In the genomic region with DNA sequence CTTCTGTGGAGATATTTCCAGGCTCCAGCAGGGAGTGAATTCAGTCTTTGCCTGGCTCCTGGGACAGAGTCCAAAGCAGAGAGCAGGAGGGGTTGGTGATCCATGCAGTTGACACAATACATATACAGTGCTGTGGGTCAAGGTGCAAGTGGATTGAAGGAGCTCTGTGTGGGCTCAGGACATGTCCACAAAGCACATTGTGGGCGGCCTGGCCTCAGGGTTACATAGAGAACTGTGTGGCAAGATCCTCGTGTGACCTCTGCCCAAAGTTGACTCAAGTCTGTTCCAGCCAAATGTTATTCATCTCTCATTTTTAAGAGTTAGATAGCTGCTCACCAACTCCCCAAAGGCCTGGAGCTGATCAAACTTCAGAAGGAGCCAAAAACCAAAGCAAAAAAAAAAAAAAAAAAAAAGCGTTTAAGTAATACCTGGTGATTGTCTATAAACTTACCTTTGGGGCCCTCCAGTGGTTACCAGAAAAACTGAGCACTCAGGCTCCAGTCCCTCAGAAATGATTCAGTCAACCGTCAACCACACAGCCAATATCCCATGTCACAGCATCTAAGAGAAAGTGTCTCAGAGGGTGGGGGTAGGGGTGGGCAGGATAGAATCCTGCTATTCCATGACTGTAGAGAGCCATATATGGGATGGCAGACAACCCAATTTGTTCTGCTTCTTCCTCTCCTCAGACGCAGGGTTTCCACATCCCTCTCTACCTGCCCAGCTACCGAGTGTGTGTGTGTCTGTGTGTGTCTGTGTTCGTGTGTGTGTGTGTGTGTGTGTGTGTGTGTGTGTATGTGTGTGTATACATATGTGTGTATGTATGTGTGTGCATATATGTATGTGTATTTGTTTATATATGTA, we compare ENCODE assay signal across 10 mouse cellular contexts.
DNase-seq lines count a peak whose midpoint lies in the region; ATAC-seq and TF ChIP-seq lines count a peak whose summit lies in the region.
"Had no signal": no experiment of that assay in that cellular context is flagged by ENCODE, and none has a peak within 500 bp of the region (broad histone marks: within the 10 kb centered on the region; RNA-seq: fewer than 3 reads in every experiment).

No protein-coding gene starts in this region.

- no peak overlapping the region for H3K9ac ChIP-seq in hindbrain, embryonic 13.5 days
- no peak overlapping the region for H3K9ac ChIP-seq in hindbrain, embryonic 11.5 days (ENCODE audit: low read depth, low read length)
- no peak overlapping the region for H3K9ac ChIP-seq in ES-E14 (ENCODE audit: insufficient read depth, low read depth, low read length, poor library complexity, severe bottlenecking)
- no peak overlapping the region for H3K9ac ChIP-seq in embryonic facial prominence, embryonic 14.5 days (ENCODE audit: low read depth, low read length)
- no peak overlapping the region for H3K9ac ChIP-seq in liver, postnatal 0 days (replicated peaks)
- H3K9ac ChIP-seq: limb, embryonic 13.5 days had no signal

- in situ Hi-C loops in ES-E14 (cut with MboI; ENCODE audit: low sequenced_read_pairs in 2 of 2, unreplicated experiment in 2 of 2), result no loop called here

- H3K4me3 ChIP-seq in hindbrain, embryonic 13.5 days, result no peak overlapping the region
- no peak overlapping the region for H3K4me3 ChIP-seq in hindbrain, embryonic 11.5 days (ENCODE audit: low read depth, low read length)
- no peak overlapping the region for H3K4me3 ChIP-seq in ES-E14 (ENCODE audit: insufficient read depth in 1 of 2, low read depth in 1 of 2, low read length in 2 of 2, poor library complexity in 1 of 2, severe bottlenecking in 1 of 2)
- no peak overlapping the region for H3K4me3 ChIP-seq in embryonic facial prominence, embryonic 14.5 days (ENCODE audit: low read depth, low read length)
- no peak overlapping the region for H3K4me3 ChIP-seq in liver, postnatal 0 days (ENCODE audit: low read depth, low read length)
- H3K4me3 ChIP-seq: limb, embryonic 13.5 days had no signal

- no peaks in the 10 kb centered on the region for H3K27me3 ChIP-seq in hindbrain, embryonic 13.5 days
- H3K27me3 ChIP-seq in hindbrain, embryonic 11.5 days (ENCODE audit: control insufficient read depth, insufficient read depth, low read length), result no peaks in the 10 kb centered on the region
- no peaks in the 10 kb centered on the region for H3K27me3 ChIP-seq in embryonic facial prominence, embryonic 14.5 days (replicated peaks; ENCODE audit: control insufficient read depth, insufficient read depth, low read length)
- no peaks in the 10 kb centered on the region for H3K27me3 ChIP-seq in liver, postnatal 0 days (ENCODE audit: insufficient read depth, low read length)

- H3K27ac ChIP-seq in hindbrain, embryonic 13.5 days, result no peak overlapping the region
- no peak overlapping the region for H3K27ac ChIP-seq in hindbrain, embryonic 11.5 days (ENCODE audit: low read depth, low read length)
- H3K27ac ChIP-seq in ES-E14 (ENCODE audit: insufficient read depth, low read depth, low read length, poor library complexity, severe bottlenecking), result no peak overlapping the region
- no peak overlapping the region for H3K27ac ChIP-seq in embryonic facial prominence, embryonic 14.5 days (replicated peaks; ENCODE audit: low read depth, low read length)
- no peak overlapping the region for H3K27ac ChIP-seq in liver, postnatal 0 days (ENCODE audit: low read depth)
- H3K27ac ChIP-seq: limb, embryonic 13.5 days had no signal

- no peaks in the 10 kb centered on the region for H3K4me1 ChIP-seq in hindbrain, embryonic 13.5 days (replicated peaks)
- no peaks in the 10 kb centered on the region for H3K4me1 ChIP-seq in hindbrain, embryonic 11.5 days (replicated peaks; ENCODE audit: control insufficient read depth, insufficient read depth, low read length)
- no peaks in the 10 kb centered on the region for H3K4me1 ChIP-seq in ES-E14 (ENCODE audit: control insufficient read depth in 2 of 2, insufficient read depth in 2 of 2, low read length in 2 of 2, poor library complexity in 1 of 2)
- H3K4me1 ChIP-seq in embryonic facial prominence, embryonic 14.5 days (ENCODE audit: control insufficient read depth, insufficient read depth, low read length), result peaks cover 6% of the 10 kb centered on the region; the same call in 1 of the 2 replicates
- no peaks in the 10 kb centered on the region for H3K4me1 ChIP-seq in liver, postnatal 0 days (ENCODE audit: insufficient read depth)

- 65% methylated on average over 7 of the region's 7 CpGs for WGBS in hindbrain, embryonic 13.5 days
- 67% methylated on average over 7 of the region's 7 CpGs for WGBS in hindbrain, embryonic 11.5 days
- 58% methylated on average over 7 of the region's 7 CpGs for WGBS in embryonic facial prominence, embryonic 14.5 days
- 56% methylated on average over 7 of the region's 7 CpGs for WGBS in liver, postnatal 0 days (ENCODE audit: insufficient replicate concordance)

- 0 out of 2 replicates have a peak, but pooled peaks have one; percentile 43 for ATAC-seq in hindbrain, embryonic 13.5 days (ENCODE audit: low FRiP score)
- ATAC-seq in hindbrain, embryonic 11.5 days (ENCODE audit: low FRiP score), result no peak
- ATAC-seq in embryonic facial prominence, embryonic 14.5 days (ENCODE audit: low read depth), result no peak
- ATAC-seq in liver, postnatal 0 days, result peak; percentile 78

- TF ChIP-seq CTCF in liver, postnatal 0 days (IDR thresholded peaks at IDR 0.05; ENCODE audit: low read depth), result no peak

- no peak for TF ChIP-seq EP300 in liver, postnatal 0 days (IDR thresholded peaks at IDR 0.05; ENCODE audit: low read depth)

- no peaks in the 10 kb centered on the region for H3K36me3 ChIP-seq in hindbrain, embryonic 13.5 days
- H3K36me3 ChIP-seq in hindbrain, embryonic 11.5 days (ENCODE audit: control insufficient read depth, insufficient read depth, low read length), result no peaks in the 10 kb centered on the region
- no peaks in the 10 kb centered on the region for H3K36me3 ChIP-seq in ES-E14 (ENCODE audit: control insufficient read depth, insufficient read depth, low read length, poor library complexity, severe bottlenecking)
- H3K36me3 ChIP-seq in embryonic facial prominence, embryonic 14.5 days (ENCODE audit: control insufficient read depth, insufficient read depth, low read length), result no peaks in the 10 kb centered on the region
- H3K36me3 ChIP-seq in liver, postnatal 0 days (replicated peaks; ENCODE audit: insufficient read depth, low read length), result no peaks in the 10 kb centered on the region
- H3K36me3 ChIP-seq: limb, embryonic 13.5 days had no signal

- DNase-seq in hindbrain, embryonic 11.5 days (ENCODE audit: low spot score), result no peak
- no peak for DNase-seq in ES-E14 (ENCODE audit: low read depth, low spot score)
- DNase-seq in embryonic facial prominence, embryonic 14.5 days (ENCODE audit: low spot score), result peak; percentile 45
- peak; percentile 24 for DNase-seq in liver, postnatal 0 days
- no peak for DNase-seq in right cerebral cortex, postnatal 25 days
- DNase-seq in ovary, postnatal 14 days (ENCODE audit: low spot score), result no peak
- DNase-seq in layer of hippocampus, adult 18-20 months (ENCODE audit: low spot score in 2 of 2), result no peak
- DNase-seq: gastrocnemius, postnatal 14 days had no signal

- H3K4me2 ChIP-seq in hindbrain, embryonic 13.5 days, result no peak overlapping the region
- H3K4me2 ChIP-seq in hindbrain, embryonic 11.5 days (replicated peaks; ENCODE audit: low read depth, low read length), result no peak overlapping the region
- H3K4me2 ChIP-seq in embryonic facial prominence, embryonic 14.5 days (ENCODE audit: low read depth, low read length), result no peak overlapping the region
- H3K4me2 ChIP-seq in liver, postnatal 0 days (ENCODE audit: low read depth, low read length), result no peak overlapping the region
- H3K4me2 ChIP-seq: limb, embryonic 13.5 days had no signal

- no peaks in the 10 kb centered on the region for H3K9me3 ChIP-seq in hindbrain, embryonic 13.5 days
- H3K9me3 ChIP-seq in hindbrain, embryonic 11.5 days (ENCODE audit: control insufficient read depth, low read length), result no peaks in the 10 kb centered on the region
- no peaks in the 10 kb centered on the region for H3K9me3 ChIP-seq in ES-E14 (ENCODE audit: control insufficient read depth, insufficient read depth, low read depth, low read length)
- no peaks in the 10 kb centered on the region for H3K9me3 ChIP-seq in embryonic facial prominence, embryonic 14.5 days (ENCODE audit: control insufficient read depth, low read length)
- H3K9me3 ChIP-seq in liver, postnatal 0 days (ENCODE audit: low read length), result no peaks in the 10 kb centered on the region
- H3K9me3 ChIP-seq: limb, embryonic 13.5 days had no signal

TF ChIP-seq in ES-E14, 5 proteins besides CTCF, POLR2A, EP300 and RAD21:
- TF ChIP-seq MAFK (IDR thresholded peaks at IDR 0.05; ENCODE audit: insufficient read depth, low read depth, low read length), result no peak
- TF ChIP-seq HCFC1 (IDR thresholded peaks at IDR 0.05; ENCODE audit: borderline replicate concordance, insufficient read depth, low read length), result no peak
- TF ChIP-seq CHD2 (IDR thresholded peaks at IDR 0.05; ENCODE audit: low read depth, low read length), result no peak
- TF ChIP-seq ZC3H11A (IDR thresholded peaks at IDR 0.05; ENCODE audit: borderline replicate concordance, low read depth, low read length), result 0 out of 2 replicates have a peak, but pooled peaks have one; percentile 12
- peak; percentile 90 for TF ChIP-seq ZNF384 (IDR thresholded peaks at IDR 0.05; ENCODE audit: low read depth, low read length)

Comparison
In these comparisons a context has a peak if more than half of its experiments do, and no peak if none do; other contexts are left out.
1. ATAC-seq: peak in hindbrain, embryonic 13.5 days (single experiment) and liver, postnatal 0 days (single experiment); none in hindbrain, embryonic 11.5 days (single experiment) and embryonic facial prominence, embryonic 14.5 days (single experiment).
2. DNase-seq: peak in embryonic facial prominence, embryonic 14.5 days (single experiment) and liver, postnatal 0 days (single experiment); none in hindbrain, embryonic 11.5 days (single experiment), ES-E14 (single experiment), right cerebral cortex, postnatal 25 days (single experiment), ovary, postnatal 14 days (single experiment) and layer of hippocampus, adult 18-20 months (0 of 2).